Mouse (Mus musculus) frontal cortex, postnatal 10 days (tissue): ENCODE measurements at regions not wholly inside any gene's neighbourhood (a gene's known extent, or its start where the extent isn't known, plus 50 kb on each side); places are given as distances from the start of the nearest gene placed in this dataset.

Source experiments
- DNase-seq, 2 experiments: peaks; one replicate each; pipeline ENCODE4 v3.0.0; 2022; ENCODE audit warnings: low spot score in 2 of 2, mixed read lengths in 1 of 2

DNA sequence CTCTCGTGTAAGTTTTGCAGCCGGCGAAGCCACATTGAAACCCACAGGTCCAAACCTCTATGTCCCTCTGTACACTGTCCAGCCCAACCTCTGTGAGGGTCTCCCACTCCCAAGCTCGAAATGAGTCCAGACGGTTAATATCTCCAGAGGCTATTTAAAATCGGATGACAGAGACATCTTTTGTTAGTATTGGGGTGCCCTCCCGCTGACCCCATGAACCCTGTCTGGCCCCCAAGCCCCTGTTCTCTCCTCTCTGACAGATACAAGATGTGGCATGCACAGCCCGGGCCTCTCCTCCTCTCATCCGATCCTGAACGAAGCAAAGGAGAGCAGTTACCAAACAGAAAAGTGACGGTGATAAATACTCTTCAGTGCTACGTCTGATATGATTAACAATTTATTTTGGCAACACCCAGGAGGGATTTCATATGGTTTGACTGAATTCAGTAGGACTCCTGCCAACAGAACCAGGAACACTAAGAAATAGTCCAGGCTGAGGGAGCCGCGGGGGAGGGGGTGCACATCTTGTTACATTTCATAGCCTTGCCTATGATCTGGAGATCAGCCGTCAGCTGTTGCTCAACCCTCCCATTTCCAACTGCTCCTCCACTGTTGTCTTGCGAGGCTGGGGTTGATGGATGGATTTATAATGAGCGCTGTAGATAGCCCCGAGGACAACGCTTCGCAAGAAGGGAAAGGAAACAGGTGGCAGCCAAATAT is 266.6 kb upstream of the Klf3 start:
- DNase-seq, result no peak

DNA sequence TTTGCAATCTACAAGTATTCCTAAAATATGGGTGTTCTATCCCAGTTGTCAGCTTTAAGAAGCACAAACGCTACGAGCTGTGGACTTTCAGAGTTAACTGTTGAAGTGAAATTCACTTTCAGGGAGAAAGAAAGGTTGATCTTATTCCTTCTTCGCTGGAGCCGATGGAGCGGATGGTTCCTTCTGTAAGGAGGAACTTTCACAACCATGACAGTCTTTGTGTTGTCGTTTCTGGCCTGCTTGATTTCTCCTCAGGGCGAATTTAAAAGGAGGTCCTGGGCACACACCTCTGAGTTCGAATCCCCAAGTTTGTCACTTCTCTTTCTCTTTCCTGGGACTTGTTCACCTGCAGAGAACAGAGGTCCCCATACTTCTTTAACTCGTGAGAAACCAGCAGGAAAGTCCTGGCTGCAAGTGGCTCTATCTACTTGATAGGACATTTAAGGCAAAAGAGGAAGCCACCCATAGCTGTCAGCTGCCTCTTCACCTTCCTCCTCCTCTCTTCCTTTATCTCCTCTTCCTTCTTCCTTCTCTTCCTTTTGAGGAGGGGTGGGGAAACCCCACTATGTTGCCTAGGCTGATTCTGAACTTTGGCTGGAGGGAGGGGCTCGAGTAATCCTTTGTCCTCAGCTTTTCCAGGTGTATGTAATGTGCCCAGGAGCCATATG is 265.9 kb upstream of the Klf3 start:
- DNase-seq, result no peak

DNA sequence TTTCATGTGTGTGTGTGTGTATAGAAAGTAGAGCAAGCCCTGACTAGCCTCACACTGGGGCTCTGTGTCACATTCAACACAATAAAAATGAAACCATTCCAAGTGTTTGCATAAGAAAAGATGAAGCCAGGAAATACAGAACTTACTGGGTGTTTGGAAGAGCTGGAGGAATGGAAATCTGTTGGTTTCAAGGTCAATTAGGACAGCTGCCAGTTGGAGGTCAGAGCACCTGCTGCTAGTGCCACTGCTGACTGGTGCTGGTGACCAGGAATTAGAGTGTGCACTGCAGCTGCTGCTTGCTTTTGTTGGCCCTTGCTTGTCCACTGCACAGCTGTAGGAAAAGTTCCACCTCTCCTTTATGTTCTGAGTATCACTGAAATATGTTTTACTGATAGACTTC is 261.4 kb upstream of the Klf3 start:
- no peak for DNase-seq

DNA sequence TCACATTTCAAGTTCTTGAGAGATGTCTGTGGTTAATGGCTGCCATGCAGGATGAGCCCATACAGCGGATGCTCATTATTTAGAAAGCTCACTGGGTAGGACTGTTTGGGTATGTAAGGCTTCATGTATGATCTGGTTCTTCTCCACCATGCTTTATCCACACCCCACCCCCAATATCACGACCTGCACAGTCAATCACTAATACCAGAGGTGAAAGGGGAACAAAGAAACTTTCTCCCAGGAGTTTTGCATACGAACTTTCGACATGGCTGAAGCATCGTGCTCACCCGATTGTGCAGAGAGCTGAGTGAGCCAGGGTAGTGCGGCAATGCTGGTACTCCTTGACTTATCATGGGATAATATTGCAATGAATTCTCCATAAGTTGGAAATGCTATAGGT is 247.3 kb upstream of the Klf3 start:
- DNase-seq, result no peak

- no peak for DNase-seq
These were observed 236.5 kb upstream of the Klf3 start for GRCm38 (mm10) chr5:64566451-64567390.

- DNase-seq, result no peak
These were observed 235.4 kb upstream of the Klf3 start for GRCm38 (mm10) chr5:64567813-64568212.

DNA sequence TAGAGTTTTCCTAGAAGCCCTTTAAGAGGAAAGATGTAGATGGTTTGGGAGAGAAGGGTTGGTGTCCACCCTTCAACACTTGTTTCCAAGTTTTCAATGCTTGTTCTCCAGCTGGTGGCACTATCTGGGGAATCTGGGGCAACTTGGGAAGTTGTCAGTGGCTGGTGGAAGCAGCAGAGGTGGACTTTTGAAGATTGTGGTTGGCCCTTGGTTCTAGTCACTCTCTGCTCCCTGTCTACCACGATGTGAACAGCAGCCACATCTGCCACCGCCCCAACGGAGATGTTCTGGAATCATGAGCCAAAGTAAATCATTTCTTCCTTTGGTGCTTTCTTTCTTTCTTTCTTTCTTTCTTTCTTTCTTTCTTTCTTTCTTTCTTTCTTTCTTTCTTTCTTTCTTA is 234.9 kb upstream of the Klf3 start:
- DNase-seq, result no peak

DNA sequence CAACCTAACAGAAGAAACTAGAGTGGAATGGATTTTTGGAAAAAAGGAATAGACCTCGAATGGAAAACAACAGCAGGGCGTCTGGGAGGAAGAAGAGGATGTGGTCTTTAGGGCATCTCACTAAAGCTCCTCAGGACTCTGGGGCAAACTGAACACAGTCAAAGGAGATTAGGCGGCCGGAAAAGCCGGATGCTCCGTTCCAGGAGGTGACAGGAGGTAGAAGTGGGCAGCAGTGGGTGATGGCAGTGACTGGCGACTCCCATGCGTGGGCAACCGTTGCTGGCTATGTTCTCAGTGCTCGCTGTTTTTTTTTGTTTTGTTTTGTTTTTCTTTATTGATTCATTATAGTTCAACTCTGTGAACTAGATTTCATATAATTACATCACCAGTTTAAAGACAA is 228.8 kb upstream of the Klf3 start:
- DNase-seq, result no peak

DNA sequence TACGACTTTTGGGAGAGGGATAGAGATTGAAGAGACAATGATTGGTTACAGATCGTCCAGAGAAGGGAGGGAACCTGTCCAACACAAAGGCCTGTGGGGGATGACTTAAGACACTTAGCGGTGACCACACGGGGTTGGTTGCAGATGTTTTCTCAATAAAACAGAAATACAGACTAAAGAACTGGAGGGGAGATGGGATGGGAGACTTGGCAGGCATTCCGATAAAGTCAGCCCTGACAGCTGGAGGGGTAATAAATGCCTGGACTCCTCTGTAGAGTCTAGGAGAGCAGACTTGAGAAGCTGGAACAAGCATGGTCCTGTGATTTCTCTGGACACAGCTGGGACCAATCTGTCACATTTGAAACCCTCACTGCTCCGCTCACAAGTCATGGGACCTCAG is 227.3 kb upstream of the Klf3 start:
- no peak for DNase-seq

DNA sequence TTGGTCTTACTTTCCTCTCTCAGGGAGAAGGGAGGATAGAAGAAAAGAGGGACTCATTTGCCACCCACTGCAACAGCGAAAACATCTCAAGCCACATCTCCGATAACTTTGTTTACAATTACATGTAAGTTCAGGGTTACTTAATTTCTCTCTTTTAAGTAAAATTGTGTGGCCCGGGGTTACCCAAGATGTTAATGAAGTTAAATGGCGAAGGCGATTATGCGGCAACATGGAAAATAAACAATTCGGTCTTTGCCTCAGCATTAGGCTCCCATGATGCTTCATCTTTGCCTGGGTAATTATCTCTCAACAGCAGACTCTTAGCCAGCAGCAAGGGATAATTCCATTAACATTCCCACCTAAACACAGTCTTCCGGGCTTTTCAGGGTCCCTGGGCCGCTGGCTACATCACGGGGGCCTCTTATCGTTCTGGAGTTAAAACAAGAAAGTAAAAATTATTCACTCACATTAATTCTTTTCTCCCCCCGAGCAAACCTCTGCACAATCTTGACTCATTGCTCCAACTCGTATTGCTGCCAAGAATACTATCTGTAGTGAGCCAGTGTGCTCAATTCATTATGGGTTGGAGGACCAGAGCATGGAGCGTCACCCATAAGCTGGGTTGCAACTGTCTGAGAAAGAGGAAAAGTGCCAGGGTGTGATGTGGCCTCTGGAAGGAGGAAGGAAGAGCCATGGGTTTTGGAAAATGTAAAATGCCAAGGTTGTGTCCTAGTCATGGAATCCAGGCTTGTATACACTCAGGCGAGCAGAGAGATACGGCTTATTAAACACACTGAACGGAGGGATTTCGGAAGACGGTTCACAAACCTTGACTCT is 226.5 kb upstream of the Klf3 start:
- DNase-seq, result no peak

DNA sequence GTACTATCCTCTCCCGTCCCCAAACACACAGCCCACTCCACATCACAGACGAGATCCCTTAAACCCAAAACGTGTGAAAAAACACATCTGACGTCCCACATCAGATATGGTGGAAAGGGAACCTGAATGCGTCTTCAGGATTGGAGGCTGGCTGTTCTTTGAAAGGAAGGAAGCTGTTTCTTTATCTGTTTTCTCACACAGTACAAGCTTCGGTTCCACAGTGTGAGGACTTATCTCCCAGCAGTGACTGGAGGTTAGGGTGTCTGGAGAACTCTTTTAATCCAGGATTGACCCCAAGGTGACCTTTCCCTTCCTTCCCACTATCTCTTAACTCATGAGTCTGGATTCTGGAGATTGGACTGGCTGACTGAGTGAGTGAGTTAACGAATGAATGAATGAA is 225.8 kb upstream of the Klf3 start:
- DNase-seq, result no peak

- DNase-seq, result no peak
These were observed 224.7 kb upstream of the Klf3 start for GRCm38 (mm10) chr5:64578536-64578935.

DNA sequence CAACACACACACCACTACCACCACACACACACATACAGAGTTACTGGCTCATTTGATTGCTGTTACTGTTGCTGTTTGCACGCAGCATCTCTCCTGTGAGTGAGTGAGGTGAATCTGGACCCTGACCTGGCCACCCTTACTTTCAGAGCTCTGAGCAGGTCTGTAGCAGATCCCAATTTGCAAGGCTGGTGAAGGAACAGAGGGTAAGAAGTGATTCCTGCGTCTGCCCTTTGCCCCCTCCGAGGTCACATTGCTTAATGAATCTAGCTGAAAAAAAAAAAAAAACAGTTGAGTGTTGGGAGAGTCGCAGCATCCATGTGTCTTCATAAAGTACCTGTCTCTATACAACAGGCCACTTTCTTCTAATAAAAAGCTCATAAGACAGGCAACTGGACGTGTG is 224.1 kb upstream of the Klf3 start:
- no peak for DNase-seq

DNA sequence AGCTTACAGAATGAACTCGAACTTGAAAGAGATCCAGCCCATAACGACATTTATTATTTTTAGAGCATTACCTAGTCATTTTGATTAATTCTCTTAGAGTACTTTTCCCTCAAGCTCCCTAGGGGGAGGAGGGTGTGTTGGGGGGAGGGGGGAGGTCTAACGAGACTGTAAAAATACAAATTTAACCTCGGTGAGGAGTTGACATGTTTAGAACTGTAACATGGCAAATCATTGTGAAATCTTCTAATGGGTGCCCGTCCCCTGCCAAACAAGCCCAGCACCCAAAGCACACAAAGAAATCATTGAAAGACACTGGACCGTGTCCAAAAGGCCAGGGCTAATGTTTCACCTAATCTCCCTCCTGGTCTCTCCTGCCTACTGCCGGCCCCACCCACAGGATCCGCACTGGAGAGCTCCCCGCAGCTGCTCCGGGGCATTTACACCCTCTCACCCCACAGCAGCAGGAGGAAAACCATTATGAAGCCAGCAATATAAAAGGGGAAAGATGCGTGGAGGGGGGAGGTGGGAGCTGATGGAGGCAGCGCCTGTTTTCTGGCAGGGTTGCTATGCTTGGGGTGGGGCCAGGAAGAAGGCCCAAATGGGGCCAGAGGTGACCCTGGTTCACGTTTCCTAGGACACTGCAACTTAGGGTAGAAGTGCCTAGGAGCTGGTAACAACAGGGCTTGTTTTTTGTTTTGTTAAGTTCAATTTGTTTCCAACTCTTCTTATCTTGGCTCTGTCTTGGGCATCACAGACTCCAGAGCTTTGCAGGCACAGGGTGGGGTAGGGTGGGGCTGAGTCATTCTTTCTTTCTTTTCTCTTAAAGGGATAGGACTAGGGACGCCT is 223.5 kb upstream of the Klf3 start:
- DNase-seq, result no peak

DNA sequence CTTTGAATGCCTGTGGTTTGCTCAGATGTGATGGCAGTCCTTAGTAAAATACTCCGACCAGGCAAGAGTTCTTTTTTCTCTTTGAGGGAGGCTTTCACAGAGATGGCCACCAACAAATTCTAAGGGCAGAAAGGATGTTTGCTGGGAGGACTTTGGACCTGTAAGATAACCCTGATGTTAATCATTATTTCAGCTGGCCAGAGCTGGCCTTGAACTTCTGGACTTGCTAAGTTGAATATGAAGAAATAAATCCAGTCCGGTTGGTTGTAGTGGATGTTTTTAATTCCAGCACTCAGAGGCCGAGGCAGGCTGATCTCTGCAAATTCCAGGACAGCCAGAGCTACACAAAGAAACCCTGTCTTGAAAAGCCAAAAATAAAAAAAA is 222.9 kb upstream of the Klf3 start:
- DNase-seq, result no peak

DNA sequence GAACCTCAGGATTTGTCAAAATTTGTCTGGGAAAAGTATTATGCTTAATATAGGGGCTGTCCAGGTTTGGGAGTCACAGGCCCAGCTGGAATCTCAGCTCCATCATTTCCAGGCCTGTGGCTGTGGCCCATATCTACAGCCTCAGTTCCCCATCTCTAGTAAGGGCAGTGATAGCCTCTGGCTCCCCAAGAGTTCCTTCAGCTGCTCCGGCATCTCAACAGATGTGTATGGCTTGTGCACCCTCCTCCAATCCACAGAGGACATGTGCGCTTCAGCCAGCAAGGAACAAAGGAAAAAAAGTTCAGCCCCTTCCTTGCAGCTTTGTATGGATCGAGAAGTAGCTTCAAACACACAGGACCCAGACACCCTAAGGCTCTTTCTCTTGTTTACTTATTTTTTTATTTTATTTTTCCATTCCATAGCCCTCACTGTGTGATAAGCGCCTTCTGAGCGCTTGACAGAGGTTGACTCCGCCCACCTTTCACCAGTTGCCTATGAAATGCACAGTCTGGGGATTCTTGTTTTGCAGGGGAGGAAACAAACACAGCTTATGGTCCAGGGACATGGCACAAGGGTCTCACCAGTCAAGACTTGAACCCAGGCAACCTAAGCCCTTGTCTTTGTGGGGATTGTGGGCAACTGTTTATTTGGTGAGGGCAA is 222.3 kb upstream of the Klf3 start:
- DNase-seq, result no peak

DNA sequence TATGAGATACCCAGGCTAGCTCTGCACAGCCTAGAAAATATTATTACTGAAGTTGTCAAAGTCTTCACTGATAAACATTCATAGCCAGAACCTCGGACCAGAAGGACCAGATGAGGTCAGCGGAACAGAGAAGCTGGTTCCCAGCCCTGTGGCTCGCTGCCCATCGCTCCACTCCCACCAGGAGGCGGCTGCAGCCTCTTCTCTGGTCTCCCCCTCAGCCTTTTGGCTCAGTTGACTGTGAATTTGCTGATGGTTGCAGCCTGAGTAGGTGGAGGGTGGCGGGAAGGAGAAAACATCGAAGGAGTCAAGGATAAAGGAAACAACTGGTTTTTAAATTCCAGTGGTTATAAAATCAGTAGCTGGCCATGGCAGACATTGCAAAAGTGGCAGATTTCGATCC is 221.7 kb upstream of the Klf3 start:
- no peak for DNase-seq

DNA sequence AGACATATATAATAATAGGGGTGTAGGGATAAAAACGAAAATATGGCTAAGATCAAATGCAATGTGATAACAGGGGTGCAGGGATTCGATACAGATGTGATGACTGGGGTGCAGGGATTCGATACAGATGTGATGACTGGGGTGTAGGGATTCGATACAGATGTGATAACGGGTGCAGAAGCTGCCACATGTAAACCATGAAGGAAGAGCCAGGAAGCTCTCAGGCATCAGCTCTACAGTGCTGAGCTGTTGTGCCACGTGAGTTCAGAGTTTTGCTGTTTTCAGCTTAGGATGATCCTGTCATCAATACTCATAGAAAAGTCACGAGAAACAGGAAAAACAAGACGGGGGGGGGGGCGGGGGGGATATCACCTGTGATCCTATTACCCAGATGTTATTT is 221.2 kb upstream of the Klf3 start:
- DNase-seq, result no peak

DNA sequence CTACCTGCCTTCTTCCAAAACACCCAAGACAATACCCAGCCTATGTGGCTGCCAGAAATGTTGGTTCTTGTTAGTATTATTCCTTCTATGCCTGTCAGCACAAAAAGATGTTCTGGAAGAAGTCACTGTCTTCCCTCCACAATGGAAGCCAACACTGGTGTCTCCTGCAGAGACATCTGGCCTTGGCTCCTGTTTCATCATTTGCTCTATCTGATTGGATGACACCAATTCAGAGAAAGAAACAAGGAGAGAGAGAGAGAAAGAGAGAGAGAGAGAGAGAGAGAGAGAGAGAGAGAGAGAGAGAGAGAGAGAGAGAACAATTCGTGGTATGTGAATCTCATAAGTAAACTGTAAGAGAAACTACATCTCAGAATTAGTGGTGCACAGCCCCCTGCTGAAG is 218.9 kb upstream of the Klf3 start:
- DNase-seq, result no peak

GRCm38 (mm10) chr5:64585076-64585786 is 218.0 kb upstream of the Klf3 start:
- DNase-seq, result no peak
